Mouse (Mus musculus) heart, embryonic 15.5 days (tissue): ENCODE data around the gene Slc48a1. TPM values are rescaled to one million over a fixed set of nuclear protein-coding genes. Genes with fewer than 3 reads are reported as not detected.

Experiments
- polyA plus RNA-seq: library from polyadenylated mRNA; unstranded; fragments of >200 nt; fragmentation: Nextera tagmentation; extraction: Ambion mirVana; gene quantifications from 2 replicates; pipeline ENCODE4 v1.2.1, GENCODE M21; 2015

The Slc48a1 gene
- polyA plus RNA-seq, 1 experiment from 2014 or later = 64.3 TPM

Other genes starting within 250 kb of the Slc48a1 start
- gene Rpap3, start 72.7 kb upstream of the Slc48a1 start, polyA plus RNA-seq = 16.8 and 18.7 TPM in 2 replicates
- 0.86 and 3.5 TPM in 2 replicates for gene Endou, start 47.2 kb upstream of the Slc48a1 start, polyA plus RNA-seq
- 20.0 and 24.0 TPM in 2 replicates for gene Rapgef3, start 10.5 kb upstream of the Slc48a1 start, polyA plus RNA-seq
- gene Hdac7, start 66.0 kb downstream of the Slc48a1 start, polyA plus RNA-seq = 20.4 and 34.5 TPM in 2 replicates
- gene Vdr, start 132.1 kb downstream of the Slc48a1 start, polyA plus RNA-seq = 1.2 and 1.3 TPM in 2 replicates
- 31.9 and 40.5 TPM in 2 replicates for gene Tmem106c, start 185.7 kb downstream of the Slc48a1 start, polyA plus RNA-seq
- 8.3 and 35.1 TPM in 2 replicates for gene Col2a1, start 226.2 kb downstream of the Slc48a1 start, polyA plus RNA-seq